Mouse (Mus musculus) intestine, postnatal 0 days (tissue): ENCODE measurements at regions not wholly inside any gene's neighbourhood (a gene's known extent, or its start where the extent isn't known, plus 50 kb on each side); places are given as distances from the start of the nearest gene placed in this dataset.

Experiments
- ATAC-seq: fragments of 200-750 bp; cut with Nextera tagmentation; 2 replicates; pipeline ENCODE4 v1.8.0; 2017; ENCODE audit warnings: mild to moderate bottlenecking, moderate TSS enrichment, moderate library complexity
- H3K27ac ChIP-seq: fragments of 300-500 bp; sonication (generic); 2 replicates; pipeline ENCODE4 v1.5.1; 2014; ENCODE audit warnings: mild to moderate bottlenecking, low read depth, low read length, moderate library complexity
- H3K27me3 ChIP-seq: fragments of 300-500 bp; sonication (generic); replicated peaks from 2 replicates; pipeline ENCODE4 v1.6.1; 2014; ENCODE audit warnings: low read length, mixed read lengths; ENCODE audit not compliant: control insufficient read depth, insufficient read depth
- H3K36me3 ChIP-seq: fragments of 300-500 bp; sonication (generic); 2 replicates; pipeline ENCODE4 v1.6.1; 2014; ENCODE audit warnings: mild to moderate bottlenecking, moderate library complexity; ENCODE audit not compliant: control insufficient read depth, insufficient read depth
- H3K4me1 ChIP-seq: fragments of 300-500 bp; sonication (generic); replicated peaks from 2 replicates; pipeline ENCODE4 v1.6.1; 2014; ENCODE audit warnings: antibody characterized with exemption, low read length, mixed read lengths; ENCODE audit not compliant: control insufficient read depth, insufficient read depth
- H3K4me2 ChIP-seq: fragments of 300-500 bp; sonication (generic); replicated peaks from 2 replicates; pipeline ENCODE4 v1.6.1; 2014; ENCODE audit warnings: low read depth, mild to moderate bottlenecking, moderate library complexity
- H3K4me3 ChIP-seq: fragments of 300-500 bp; sonication (generic); 2 replicates; pipeline ENCODE4 v1.5.1; 2014; ENCODE audit warnings: low read depth, low read length
- H3K9ac ChIP-seq: fragments of 300-500 bp; sonication (generic); 2 replicates; pipeline ENCODE4 v1.6.1; 2014; ENCODE audit warnings: mild to moderate bottlenecking, low read depth, low read length
- H3K9me3 ChIP-seq: fragments of 300-500 bp; sonication (generic); 2 replicates; pipeline ENCODE4 v1.6.1; 2016; ENCODE audit warnings: mixed run types; ENCODE audit not compliant: control insufficient read depth
- CTCF ChIP-seq: sonication (generic); IDR thresholded peaks from 2 replicates; pipeline ENCODE4 v1.5.1; 2016; ENCODE audit warnings: low read depth, mild to moderate bottlenecking, control low read depth, antibody characterized with exemption, moderate library complexity
- WGBS: fragments of 180-500 bp; shearing (Covaris S2); extraction: QIAGEN DNeasy Blood & Tissue Kit; methylation state at CpG from one replicate; pipeline ENCODE4 v1.1.7; 2014; 5-methylcytosine and 5-hydroxymethylcytosine counted together

- no peak overlapping the region for H3K4me3 ChIP-seq
These were observed 519.9 kb downstream of the Rnf144b start for GRCm38 (mm10) chr13:47642341-47642740.

DNA sequence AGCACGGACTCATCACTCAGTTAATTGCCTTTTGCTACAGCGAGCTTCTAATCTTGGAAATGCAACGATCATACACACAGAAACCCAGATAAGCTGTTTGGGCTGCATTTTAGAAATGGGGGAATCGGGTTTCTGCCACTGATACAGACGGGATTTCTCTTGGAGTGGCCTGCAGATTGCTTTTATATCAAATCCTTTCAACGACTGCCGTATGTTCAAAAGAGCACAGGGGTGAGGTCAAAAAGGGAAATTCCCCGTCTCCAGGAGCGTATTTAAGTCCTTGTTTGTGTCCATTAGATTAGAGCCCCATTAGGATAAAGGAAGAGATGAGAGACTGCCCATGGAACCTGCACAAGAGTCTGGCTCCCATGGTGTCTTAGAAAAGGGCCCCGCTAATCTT is 522.6 kb downstream of the Rnf144b start:
- no peak overlapping the region for H3K4me3 ChIP-seq
- 58% methylated on average over 10 of the region's 10 CpGs for WGBS
- no peaks in the 10 kb centered on the region for H3K27me3 ChIP-seq
- H3K9ac ChIP-seq = no peak overlapping the region
- no peaks in the 10 kb centered on the region for H3K4me1 ChIP-seq
- H3K4me2 ChIP-seq = no peak overlapping the region
- no peak for ATAC-seq
- no peak for TF ChIP-seq CTCF
- H3K27ac ChIP-seq = no peak overlapping the region
- no peaks in the 10 kb centered on the region for H3K36me3 ChIP-seq
- no peaks in the 10 kb centered on the region for H3K9me3 ChIP-seq

More at GRCm38 (mm10) chr13:47642341-47642740, 519.9 kb downstream of the Rnf144b start:
- 82% methylated on average over 10 of the region's 10 CpGs for WGBS
- Histone ChIP-seq H3K27ac (no peak overlapping the region), H3K4me2 (no peak overlapping the region), H3K4me1 (no peaks in the 10 kb centered on the region), H3K36me3 (no peaks in the 10 kb centered on the region), H3K27me3 (no peaks in the 10 kb centered on the region), H3K9ac (no peak overlapping the region), H3K9me3 (no peaks in the 10 kb centered on the region)
- peak; percentile 29 for TF ChIP-seq CTCF
- ATAC-seq = no peak

- H3K27me3 ChIP-seq = no peaks in the 10 kb centered on the region
- no peak overlapping the region for H3K27ac ChIP-seq
- H3K4me1 ChIP-seq = no peaks in the 10 kb centered on the region
- 60% methylated on average over 5 of the region's 5 CpGs for WGBS
- H3K36me3 ChIP-seq = no peaks in the 10 kb centered on the region
- H3K4me3 ChIP-seq = no peak overlapping the region
- no peak for TF ChIP-seq CTCF
- ATAC-seq = no peak
- no peaks in the 10 kb centered on the region for H3K9me3 ChIP-seq
- no peak overlapping the region for H3K9ac ChIP-seq
- no peak overlapping the region for H3K4me2 ChIP-seq
These were observed 525.2 kb downstream of the Rnf144b start for GRCm38 (mm10) chr13:47647693-47648092.

DNA sequence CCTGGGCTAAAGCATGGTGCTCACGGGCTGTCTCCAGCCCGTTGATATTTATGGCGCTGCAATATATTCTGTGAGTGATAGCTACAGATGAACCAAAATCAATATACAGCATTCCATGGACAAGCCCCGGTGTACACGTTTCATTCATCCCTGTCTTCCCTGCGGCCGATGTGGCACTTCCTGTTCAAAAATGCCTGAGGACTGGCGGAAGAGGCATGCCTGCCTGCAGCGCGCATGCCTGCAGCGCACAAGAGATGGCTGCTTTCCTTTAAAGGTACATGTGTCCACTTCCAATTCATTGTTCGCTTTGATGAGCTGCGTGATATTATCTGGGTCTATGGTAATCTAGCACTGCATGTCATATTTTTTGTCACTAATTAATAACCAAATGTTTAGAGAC is 527.6 kb downstream of the Rnf144b start:
- Histone ChIP-seq H3K27me3 (no peaks in the 10 kb centered on the region), H3K4me3 (no peak overlapping the region), H3K9ac (no peak overlapping the region), H3K27ac (no peak overlapping the region), H3K9me3 (no peaks in the 10 kb centered on the region), H3K4me2 (peak overlapping the region; percentile 25), H3K4me1 (no peaks in the 10 kb centered on the region), H3K36me3 (no peaks in the 10 kb centered on the region)
- 58% methylated on average over 13 of the region's 13 CpGs for WGBS
- no peak for TF ChIP-seq CTCF
- no peak for ATAC-seq

- ATAC-seq = no peak
- no peak for TF ChIP-seq CTCF
- H3K27ac ChIP-seq = no peak overlapping the region
- no peak overlapping the region for H3K4me3 ChIP-seq
- no peak overlapping the region for H3K4me2 ChIP-seq
- H3K27me3 ChIP-seq = no peaks in the 10 kb centered on the region
- H3K9ac ChIP-seq = no peak overlapping the region
- H3K4me1 ChIP-seq = no peaks in the 10 kb centered on the region
- no peaks in the 10 kb centered on the region for H3K9me3 ChIP-seq
- no peaks in the 10 kb centered on the region for H3K36me3 ChIP-seq
- WGBS = 60% methylated on average over 3 of the region's 3 CpGs
These were observed 544.0 kb downstream of the Rnf144b start for GRCm38 (mm10) chr13:47666470-47666869.

- H3K9ac ChIP-seq = no peak overlapping the region
- WGBS = 25% methylated on average over 13 of the region's 13 CpGs
- H3K36me3 ChIP-seq = no peaks in the 10 kb centered on the region
- H3K4me1 ChIP-seq = no peaks in the 10 kb centered on the region
- TF ChIP-seq CTCF = peak; percentile 92
- H3K27ac ChIP-seq = no peak overlapping the region
- H3K4me3 ChIP-seq = no peak overlapping the region
- ATAC-seq = peak; percentile 31; the same call in 1 of the 2 replicates
- no peak overlapping the region for H3K4me2 ChIP-seq
- no peaks in the 10 kb centered on the region for H3K27me3 ChIP-seq
- H3K9me3 ChIP-seq = no peaks in the 10 kb centered on the region
These were observed 544.7 kb downstream of the Rnf144b start for GRCm38 (mm10) chr13:47666956-47667701.

- H3K4me3 ChIP-seq = no peak overlapping the region
- no peaks in the 10 kb centered on the region for H3K9me3 ChIP-seq
- no peak overlapping the region for H3K27ac ChIP-seq
- H3K4me2 ChIP-seq = no peak overlapping the region
- no peaks in the 10 kb centered on the region for H3K27me3 ChIP-seq
- no peaks in the 10 kb centered on the region for H3K36me3 ChIP-seq
- H3K4me1 ChIP-seq = no peaks in the 10 kb centered on the region
- TF ChIP-seq CTCF = no peak
- 76% methylated on average over 3 of the region's 3 CpGs for WGBS
- no peak overlapping the region for H3K9ac ChIP-seq
- ATAC-seq = no peak
These were observed 565.7 kb downstream of the Rnf144b start for GRCm38 (mm10) chr13:47688131-47688530.
